Mouse (Mus musculus): ENCODE results near the gene Cdh24. TPM values are rescaled to one million over a fixed set of nuclear protein-coding genes. Genes with fewer than 3 reads are reported as not detected.

Gene Cdh24
- 1.3 TPM for polyA plus RNA-seq (2014; fragmentation: Illumina TruSeq; extraction: RNeasy Lipid Tissue Mini Kit (QIAGEN cat#74804); ENCODE audit: low read depth, low replicate concordance)

DNA sequence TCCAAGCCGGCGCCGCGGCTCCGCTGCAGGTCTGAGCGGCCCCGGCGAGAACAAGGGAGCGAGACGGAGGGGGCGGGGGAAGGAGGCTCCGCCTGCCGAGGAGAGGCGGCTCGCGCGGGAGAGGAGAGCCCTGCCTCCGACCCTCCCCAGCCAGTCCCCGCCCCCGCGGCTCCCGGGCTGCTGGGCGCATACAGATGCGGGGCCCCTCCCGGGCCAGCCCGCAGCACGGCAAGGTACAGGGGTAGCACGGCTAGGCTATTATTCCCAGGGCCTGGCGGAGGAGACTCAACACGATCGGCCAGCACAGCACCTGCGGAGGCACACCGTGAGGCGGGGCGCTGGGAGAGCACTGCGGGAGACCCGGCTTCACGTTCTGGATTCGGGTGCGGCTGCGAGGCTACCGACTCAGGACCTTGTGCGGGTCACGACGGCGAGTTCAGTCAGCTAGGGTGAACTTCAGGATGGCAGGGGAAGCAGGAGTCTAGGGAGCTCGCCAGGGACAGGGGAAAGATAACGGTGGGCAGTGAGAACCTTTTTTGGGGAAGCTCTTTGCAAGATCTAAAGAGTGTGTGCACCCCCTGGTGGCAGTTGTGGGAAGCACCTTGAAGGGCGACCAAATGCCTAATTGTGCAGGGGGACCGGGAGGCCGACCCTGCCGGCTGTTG is at the start of gene Cdh24:
TSS of gene Cdh24 (minus strand) at position 60 of the 665 bp plus-strand sequence.

DNA sequence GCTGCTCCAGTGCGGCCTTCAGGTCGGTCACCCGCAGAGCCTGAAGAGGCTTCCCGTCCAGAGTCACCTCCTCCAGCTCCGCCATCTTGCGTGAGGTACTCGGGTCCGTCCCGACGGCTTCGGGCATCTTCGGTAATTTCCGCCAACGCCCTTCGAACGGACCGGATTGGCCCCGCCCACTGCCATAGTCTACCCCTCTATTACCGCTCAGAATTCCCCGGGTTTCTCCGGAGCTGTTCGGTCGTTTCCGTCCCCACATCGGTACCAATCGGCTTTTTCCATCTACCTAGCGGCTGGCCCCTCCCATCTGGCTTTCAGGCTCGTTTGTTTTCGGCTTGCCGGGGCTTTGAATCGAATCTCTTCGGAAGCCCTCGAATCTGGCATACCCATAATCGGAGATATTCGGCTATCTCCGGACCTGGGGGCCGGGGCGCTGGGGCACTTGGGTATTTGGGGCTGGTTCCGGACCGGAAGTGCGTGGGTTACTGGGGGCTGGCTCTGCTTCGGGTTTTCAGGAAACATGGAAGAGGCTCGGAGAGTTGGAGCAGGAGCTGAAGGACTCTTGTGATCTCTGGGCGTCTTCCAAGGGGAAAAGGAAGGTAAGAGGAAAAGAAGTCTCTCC is 45.5 kb upstream of the Cdh24 start, which contains the start of gene Acin1:
TSS of gene Acin1 (minus strand) at position 410 of the 622 bp plus-strand sequence.

GRCm38 (mm10) chr14:54686063-54686521 is 44.9 kb upstream of the Cdh24 start, which contains the start of gene 1700123O20Rik:
TSS of gene 1700123O20Rik (plus strand) at chr14:54686216.

DNA sequence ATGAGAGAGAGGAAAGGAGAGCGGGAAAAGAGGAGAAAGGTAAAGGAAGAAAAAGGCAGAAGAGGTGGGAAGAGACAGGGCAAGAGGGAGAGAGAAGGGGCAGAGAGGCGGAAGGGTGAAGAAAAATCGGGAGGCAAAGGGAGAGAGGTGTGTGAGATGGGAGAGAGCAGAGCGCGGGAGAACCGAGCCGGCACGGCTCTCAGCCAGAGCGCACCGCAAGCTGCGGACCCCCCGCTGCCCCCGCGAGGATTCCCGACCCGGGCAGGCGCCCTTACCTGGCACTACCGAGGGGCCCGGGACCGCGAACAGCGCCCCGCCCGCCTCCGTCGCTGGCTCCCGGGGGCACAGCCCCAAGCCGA is 239 bp downstream of the Cdh24 start, which contains the start of gene Gm17606:
TSS of gene Gm17606 (plus strand) at position 7 of the 359 bp plus-strand sequence.

GRCm38 (mm10) chr14:54621133-54621532 is 20.0 kb downstream of the Cdh24 start, which contains the start of gene Psmb11:
TSS of gene Psmb11 (plus strand) at chr14:54621433.

DNA sequence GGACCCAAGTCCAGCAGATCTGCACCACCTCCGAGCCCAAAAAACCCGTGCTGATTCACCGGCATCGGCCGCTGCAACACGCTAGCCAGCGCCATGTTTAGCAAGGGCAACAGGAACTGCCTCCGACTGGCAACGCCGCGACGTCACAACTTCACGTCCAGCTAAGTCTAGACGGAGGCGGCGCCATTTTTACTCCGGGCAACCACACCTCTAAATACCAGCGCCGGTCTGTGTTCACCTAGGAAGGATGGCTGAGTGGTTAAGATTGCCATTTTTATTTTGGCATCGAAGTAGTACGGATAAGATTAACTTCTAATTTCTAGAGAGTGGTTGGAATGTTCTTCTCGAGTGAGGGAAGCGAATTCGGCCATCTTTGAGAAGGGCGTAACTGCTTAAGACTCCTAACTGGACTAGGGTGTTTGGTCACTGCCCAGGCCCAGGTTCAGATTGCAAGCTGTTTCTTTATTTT is 23.2 kb downstream of the Cdh24 start, which contains the start of gene Psmb5:
TSS of gene Psmb5 (minus strand) at position 126 of the 469 bp plus-strand sequence.

GRCm38 (mm10) chr14:54605752-54606321 is 35.3 kb downstream of the Cdh24 start, which contains the start of gene 4931414P19Rik:
TSS of gene 4931414P19Rik (minus strand) at chr14:54605993.

Other genes starting within 250 kb of the Cdh24 start
- gene Slc7a7, start 223.6 kb downstream of the Cdh24 start, polyA plus RNA-seq (2014; fragmentation: Illumina TruSeq; extraction: RNeasy Lipid Tissue Mini Kit (QIAGEN cat#74804); ENCODE audit: low read depth, low replicate concordance) = 2.4 TPM
- gene Mrpl52, start 214.5 kb downstream of the Cdh24 start, polyA plus RNA-seq (2014; fragmentation: Illumina TruSeq; extraction: RNeasy Lipid Tissue Mini Kit (QIAGEN cat#74804); ENCODE audit: low read depth, low replicate concordance) = 27.3 TPM
- gene Mmp14, start 209.8 kb downstream of the Cdh24 start, polyA plus RNA-seq (2014; fragmentation: Illumina TruSeq; extraction: RNeasy Lipid Tissue Mini Kit (QIAGEN cat#74804); ENCODE audit: low read depth, low replicate concordance) = 10.9 TPM
- 0.66 TPM for gene Lrp10, start 177.2 kb downstream of the Cdh24 start, polyA plus RNA-seq (2014; fragmentation: Illumina TruSeq; extraction: RNeasy Lipid Tissue Mini Kit (QIAGEN cat#74804); ENCODE audit: low read depth, low replicate concordance)
- gene Rem2, start 165.3 kb downstream of the Cdh24 start, polyA plus RNA-seq (2014; fragmentation: Illumina TruSeq; extraction: RNeasy Lipid Tissue Mini Kit (QIAGEN cat#74804); ENCODE audit: low read depth, low replicate concordance) = 0.32 TPM
- 40.1 TPM for gene Prmt5, start 123.8 kb downstream of the Cdh24 start, polyA plus RNA-seq (2014; fragmentation: Illumina TruSeq; extraction: RNeasy Lipid Tissue Mini Kit (QIAGEN cat#74804); ENCODE audit: low read depth, low replicate concordance)
- 22.2 TPM for gene Haus4, start 86.7 kb downstream of the Cdh24 start, polyA plus RNA-seq (2014; fragmentation: Illumina TruSeq; extraction: RNeasy Lipid Tissue Mini Kit (QIAGEN cat#74804); ENCODE audit: low read depth, low replicate concordance)
- 6.1 TPM for gene Ajuba, start 63.8 kb downstream of the Cdh24 start, polyA plus RNA-seq (2014; fragmentation: Illumina TruSeq; extraction: RNeasy Lipid Tissue Mini Kit (QIAGEN cat#74804); ENCODE audit: low read depth, low replicate concordance)
- 0.87 TPM for gene 4931414P19Rik, start 35.4 kb downstream of the Cdh24 start, polyA plus RNA-seq (2014; fragmentation: Illumina TruSeq; extraction: RNeasy Lipid Tissue Mini Kit (QIAGEN cat#74804); ENCODE audit: low read depth, low replicate concordance)
- gene Psmb5, start 23.3 kb downstream of the Cdh24 start, polyA plus RNA-seq (2014; fragmentation: Illumina TruSeq; extraction: RNeasy Lipid Tissue Mini Kit (QIAGEN cat#74804); ENCODE audit: low read depth, low replicate concordance) = 4.2 TPM
- gene Psmb11, start 19.9 kb downstream of the Cdh24 start, polyA plus RNA-seq (2014; fragmentation: Illumina TruSeq; extraction: RNeasy Lipid Tissue Mini Kit (QIAGEN cat#74804); ENCODE audit: low read depth, low replicate concordance) = not detected
- gene Gm17606, start 412 bp downstream of the Cdh24 start, polyA plus RNA-seq (2014; fragmentation: Illumina TruSeq; extraction: RNeasy Lipid Tissue Mini Kit (QIAGEN cat#74804); ENCODE audit: low read depth, low replicate concordance) = not detected
- gene 1700123O20Rik, start 44.9 kb upstream of the Cdh24 start, polyA plus RNA-seq (2014; fragmentation: Illumina TruSeq; extraction: RNeasy Lipid Tissue Mini Kit (QIAGEN cat#74804); ENCODE audit: low read depth, low replicate concordance) = 10.9 TPM
- gene Acin1, start 45.6 kb upstream of the Cdh24 start, polyA plus RNA-seq (2014; fragmentation: Illumina TruSeq; extraction: RNeasy Lipid Tissue Mini Kit (QIAGEN cat#74804); ENCODE audit: low read depth, low replicate concordance) = 219 TPM
- gene Gm29776, start 57.5 kb upstream of the Cdh24 start, polyA plus RNA-seq (2014; fragmentation: Illumina TruSeq; extraction: RNeasy Lipid Tissue Mini Kit (QIAGEN cat#74804); ENCODE audit: low read depth, low replicate concordance) = not detected
- gene Cebpe, start 70.8 kb upstream of the Cdh24 start, polyA plus RNA-seq (2014; fragmentation: Illumina TruSeq; extraction: RNeasy Lipid Tissue Mini Kit (QIAGEN cat#74804); ENCODE audit: low read depth, low replicate concordance) = not detected
- gene Slc7a8, start 140.6 kb upstream of the Cdh24 start, polyA plus RNA-seq (2014; fragmentation: Illumina TruSeq; extraction: RNeasy Lipid Tissue Mini Kit (QIAGEN cat#74804); ENCODE audit: low read depth, low replicate concordance) = 8.5 TPM
- 12.4 TPM for gene Rnf212b, start 172.8 kb upstream of the Cdh24 start, polyA plus RNA-seq (2014; fragmentation: Illumina TruSeq; extraction: RNeasy Lipid Tissue Mini Kit (QIAGEN cat#74804); ENCODE audit: low read depth, low replicate concordance)
- gene Homez, start 229.6 kb upstream of the Cdh24 start, polyA plus RNA-seq (2014; fragmentation: Illumina TruSeq; extraction: RNeasy Lipid Tissue Mini Kit (QIAGEN cat#74804); ENCODE audit: low read depth, low replicate concordance) = 65.4 TPM
- 3.7 TPM for gene Ppp1r3e, start 236.2 kb upstream of the Cdh24 start, polyA plus RNA-seq (2014; fragmentation: Illumina TruSeq; extraction: RNeasy Lipid Tissue Mini Kit (QIAGEN cat#74804); ENCODE audit: low read depth, low replicate concordance)
- gene Bcl2l2, start 242.0 kb upstream of the Cdh24 start, polyA plus RNA-seq (2014; fragmentation: Illumina TruSeq; extraction: RNeasy Lipid Tissue Mini Kit (QIAGEN cat#74804); ENCODE audit: low read depth, low replicate concordance) = 9.3 TPM
- not detected for gene Gm20521, start 242.1 kb upstream of the Cdh24 start, polyA plus RNA-seq (2014; fragmentation: Illumina TruSeq; extraction: RNeasy Lipid Tissue Mini Kit (QIAGEN cat#74804); ENCODE audit: low read depth, low replicate concordance)